Mouse (Mus musculus) hindlimb bud, embryonic 11.5 days (tissue): Measurements from ENCODE around the gene Nup210l.

Experiments used
- DNase-seq: peaks from one replicate; pipeline ENCODE4 v3.0.0-alpha.2; 2012; ENCODE audit warnings: low read depth, low spot score; ENCODE audit errors: extremely low spot score

The Nup210l gene

GRCm38 (mm10) chr3:90254419-90255193, 150.7 kb downstream of the Nup210l start:
- DNase-seq = no peak

- no peak for DNase-seq
Observed at GRCm38 (mm10) chr3:90255194-90255565, 151.2 kb downstream of the Nup210l start.

- DNase-seq = no peak
Observed at GRCm38 (mm10) chr3:90255784-90256353, 151.9 kb downstream of the Nup210l start.

- DNase-seq = no peak
Observed at GRCm38 (mm10) chr3:90256731-90257530, 153.0 kb downstream of the Nup210l start.

GRCm38 (mm10) chr3:90258521-90258920, 154.6 kb downstream of the Nup210l start:
- DNase-seq = no peak
